Mouse (Mus musculus) kidney, embryonic 14.5 days (tissue): ENCODE data around the gene Wnt5b. TPM values are rescaled to one million over a fixed set of nuclear protein-coding genes. Genes with fewer than 3 reads are reported as not detected.

Experiments used
- ATAC-seq: fragments of 200-750 bp; cut with Nextera tagmentation; 2 replicates; pipeline ENCODE4 v1.8.0; 2017; ENCODE audit warnings: moderate number of reproducible peaks, mild to moderate bottlenecking, moderate TSS enrichment, moderate library complexity; ENCODE audit not compliant: low FRiP score, low TSS enrichment
- H3K27ac ChIP-seq: fragments of 300-500 bp; sonication (generic); 2 replicates; pipeline ENCODE4 v1.5.1; 2014; ENCODE audit warnings: low read depth, mild to moderate bottlenecking, low read length, moderate library complexity, mixed read lengths
- H3K27me3 ChIP-seq: fragments of 300-500 bp; sonication (generic); 2 replicates; pipeline ENCODE4 v1.6.1; 2014; ENCODE audit warnings: mild to moderate bottlenecking, low read length; ENCODE audit not compliant: control insufficient read depth, insufficient read depth
- H3K36me3 ChIP-seq: fragments of 300-500 bp; sonication (generic); 2 replicates; pipeline ENCODE4 v1.6.1; 2014; ENCODE audit warnings: low read length, mixed read lengths; ENCODE audit not compliant: control insufficient read depth, insufficient read depth
- H3K4me1 ChIP-seq: fragments of 300-500 bp; sonication (generic); 2 replicates; pipeline ENCODE4 v1.6.1; 2014; ENCODE audit warnings: low read length, mixed read lengths; ENCODE audit not compliant: control insufficient read depth, insufficient read depth
- H3K4me2 ChIP-seq: fragments of 300-500 bp; sonication (generic); replicated peaks from 2 replicates; pipeline ENCODE4 v1.6.1; 2014; ENCODE audit warnings: low read depth, mild to moderate bottlenecking, low read length
- H3K4me3 ChIP-seq: fragments of 300-500 bp; sonication (generic); 2 replicates; pipeline ENCODE4 v1.5.1; 2014; ENCODE audit warnings: mild to moderate bottlenecking, low read length
- H3K9ac ChIP-seq: fragments of 300-500 bp; sonication (generic); 2 replicates; pipeline ENCODE4 v1.6.1; 2014; ENCODE audit warnings: low read depth, mild to moderate bottlenecking, low read length, moderate library complexity
- H3K9me3 ChIP-seq: fragments of 300-500 bp; sonication (generic); 2 replicates; pipeline ENCODE4 v1.6.1; 2016; ENCODE audit warnings: low read length; ENCODE audit not compliant: control insufficient read depth
- WGBS: fragments of 180-500 bp; shearing (Covaris S2); extraction: QIAGEN DNeasy Blood & Tissue Kit; methylation state at CpG from one replicate; pipeline ENCODE4 v1.1.7; 2014; 5-methylcytosine and 5-hydroxymethylcytosine counted together
- polyA plus RNA-seq: library from polyadenylated mRNA; unstranded; fragments of >200 nt; fragmentation: Nextera tagmentation; extraction: Ambion mirVana; gene quantifications from 2 replicates; pipeline ENCODE4 v1.2.1, GENCODE M21; 2014

Wnt5b gene
- polyA plus RNA-seq, 1 experiment from 2014 or later, result 10.9 TPM

DNA sequence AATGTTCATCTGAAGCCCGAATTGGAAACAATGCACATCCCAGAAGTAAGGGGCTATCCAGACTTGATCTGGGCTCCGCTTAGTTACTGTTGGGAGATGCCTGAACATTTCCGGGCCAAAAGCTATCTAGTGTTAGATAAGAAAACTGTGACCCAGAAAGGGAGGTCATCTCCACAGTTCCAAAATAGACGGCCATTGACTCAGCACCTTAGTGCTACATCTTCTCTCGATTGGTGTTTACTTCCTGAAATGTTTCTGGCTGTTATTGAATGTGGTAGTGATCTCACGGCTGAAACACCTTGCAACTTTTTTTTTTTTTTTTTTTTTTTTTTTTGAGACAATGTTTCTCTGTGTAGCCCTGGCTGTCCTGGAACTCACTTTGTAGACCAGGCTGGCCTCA lies 68.2 kb downstream of the Wnt5b start:
- H3K9ac ChIP-seq, result no peak overlapping the region
- H3K36me3 ChIP-seq, result peaks cover 8% of the 10 kb centered on the region; the same call in 1 of the 2 replicates
- no peaks in the 10 kb centered on the region for H3K9me3 ChIP-seq
- H3K27me3 ChIP-seq, result no peaks in the 10 kb centered on the region
- no peak overlapping the region for H3K27ac ChIP-seq
- no peak overlapping the region for H3K4me2 ChIP-seq
- H3K4me1 ChIP-seq, result peaks cover 14% of the 10 kb centered on the region
- WGBS, result 86% methylated on average over 6 of the region's 6 CpGs
- H3K4me3 ChIP-seq, result no peak overlapping the region
- ATAC-seq, result no peak

DNA sequence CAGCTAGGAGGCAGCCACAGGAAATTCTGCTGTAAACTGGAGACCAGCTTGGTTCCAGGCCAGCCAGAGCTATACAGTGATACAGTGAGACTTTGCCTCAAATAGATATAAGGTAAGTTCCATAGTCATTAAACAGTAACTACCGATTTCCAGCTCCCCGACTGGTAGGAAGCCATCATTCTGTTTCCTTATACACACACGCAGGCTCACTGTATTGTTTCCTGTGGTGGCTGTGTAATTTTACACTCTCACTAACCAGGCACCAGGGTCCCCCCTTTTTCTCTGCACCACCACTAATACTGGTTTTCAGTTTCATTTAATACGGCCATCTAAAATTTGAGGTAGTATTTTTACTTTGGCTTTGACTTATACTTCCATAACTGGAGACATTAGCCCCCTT lies 70.2 kb downstream of the Wnt5b start:
- no peak overlapping the region for H3K4me3 ChIP-seq
- H3K9me3 ChIP-seq, result no peaks in the 10 kb centered on the region
- no peak overlapping the region for H3K9ac ChIP-seq
- H3K4me1 ChIP-seq, result peaks cover 14% of the 10 kb centered on the region
- H3K4me2 ChIP-seq, result no peak overlapping the region
- no peaks in the 10 kb centered on the region for H3K27me3 ChIP-seq
- H3K36me3 ChIP-seq, result no peaks in the 10 kb centered on the region
- no peak overlapping the region for H3K27ac ChIP-seq
- WGBS, result 75% methylated on average over 4 of the region's 4 CpGs
- no peak for ATAC-seq

DNA sequence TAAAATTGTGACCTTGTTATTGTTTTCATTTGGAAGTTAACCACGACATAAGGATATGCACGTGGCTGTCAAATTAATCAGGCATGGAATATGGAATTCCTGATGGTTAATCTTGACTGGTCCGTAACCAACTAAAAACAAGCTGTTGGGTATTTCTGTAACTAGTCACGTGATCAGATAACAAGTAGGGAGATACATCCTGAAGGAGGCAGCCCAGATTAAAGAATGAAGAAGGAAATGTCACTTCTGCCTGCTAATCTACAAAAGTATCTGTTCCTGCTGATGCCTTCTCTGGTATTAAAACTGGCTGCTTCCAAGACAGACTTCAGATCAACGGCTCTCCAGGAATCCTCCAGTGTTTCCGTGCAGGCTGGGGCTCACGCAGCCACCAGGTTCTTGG lies 70.7 kb downstream of the Wnt5b start:
- Histone ChIP-seq H3K36me3 (no peaks in the 10 kb centered on the region), H3K4me2 (no peak overlapping the region), H3K9me3 (no peaks in the 10 kb centered on the region), H3K4me3 (no peak overlapping the region), H3K4me1 (peaks cover 10% of the 10 kb centered on the region), H3K27me3 (no peaks in the 10 kb centered on the region), H3K27ac (no peak overlapping the region), H3K9ac (no peak overlapping the region)
- WGBS, result 85% methylated on average over 7 of the region's 7 CpGs
- ATAC-seq, result no peak

DNA sequence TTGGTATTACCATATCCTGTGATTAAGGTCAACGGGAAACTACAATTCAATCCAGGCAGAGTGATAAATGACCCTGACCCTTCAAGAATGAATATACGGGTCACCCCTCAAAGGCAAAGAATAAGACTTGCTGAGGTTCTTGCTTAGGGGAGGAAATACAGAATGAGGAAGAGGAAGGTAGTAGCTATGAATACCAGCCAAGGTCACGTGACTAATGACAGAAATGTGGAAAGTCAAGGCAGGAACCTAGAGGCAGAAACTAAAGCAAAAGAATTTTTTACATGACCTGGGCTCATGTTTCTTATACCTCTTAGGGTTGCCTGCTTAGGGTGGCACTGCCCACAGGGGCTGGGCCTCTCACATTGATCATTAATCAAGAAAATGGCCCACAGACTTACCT lies 71.4 kb downstream of the Wnt5b start:
- no peak overlapping the region for H3K4me2 ChIP-seq
- H3K36me3 ChIP-seq, result no peaks in the 10 kb centered on the region
- 61% methylated on average over 3 of the region's 3 CpGs for WGBS
- no peak overlapping the region for H3K9ac ChIP-seq
- no peak overlapping the region for H3K4me3 ChIP-seq
- H3K27ac ChIP-seq, result no peak overlapping the region
- no peak for ATAC-seq
- H3K4me1 ChIP-seq, result peaks cover 3% of the 10 kb centered on the region
- H3K9me3 ChIP-seq, result no peaks in the 10 kb centered on the region
- H3K27me3 ChIP-seq, result no peaks in the 10 kb centered on the region

DNA sequence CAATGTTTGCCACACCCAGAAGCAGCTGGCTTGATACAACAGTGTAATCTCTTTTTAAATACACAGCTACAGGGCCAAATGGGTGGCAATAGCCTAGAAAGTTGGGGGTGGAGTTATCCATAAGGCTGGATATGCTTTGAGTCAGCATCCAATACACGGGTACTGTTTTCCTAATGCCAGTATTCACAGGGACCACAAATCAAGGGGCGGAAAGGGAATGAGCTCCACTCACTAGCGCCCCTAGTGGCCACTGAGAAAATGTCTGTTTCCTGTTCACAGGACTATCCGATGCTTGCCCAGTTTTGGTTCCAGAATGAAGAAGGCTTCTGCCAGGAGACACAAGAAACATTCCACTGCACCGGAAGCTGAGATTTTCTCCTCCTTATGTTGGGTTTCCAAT lies 72.0 kb downstream of the Wnt5b start:
- no peaks in the 10 kb centered on the region for H3K9me3 ChIP-seq
- no peak overlapping the region for H3K27ac ChIP-seq
- H3K4me3 ChIP-seq, result no peak overlapping the region
- H3K4me1 ChIP-seq, result no peaks in the 10 kb centered on the region
- no peaks in the 10 kb centered on the region for H3K27me3 ChIP-seq
- no peak overlapping the region for H3K4me2 ChIP-seq
- ATAC-seq, result 0 out of 2 replicates have a peak, but pooled peaks have one; percentile 18
- no peak overlapping the region for H3K9ac ChIP-seq
- H3K36me3 ChIP-seq, result no peaks in the 10 kb centered on the region
- WGBS, result 39% methylated on average over 5 of the region's 5 CpGs

DNA sequence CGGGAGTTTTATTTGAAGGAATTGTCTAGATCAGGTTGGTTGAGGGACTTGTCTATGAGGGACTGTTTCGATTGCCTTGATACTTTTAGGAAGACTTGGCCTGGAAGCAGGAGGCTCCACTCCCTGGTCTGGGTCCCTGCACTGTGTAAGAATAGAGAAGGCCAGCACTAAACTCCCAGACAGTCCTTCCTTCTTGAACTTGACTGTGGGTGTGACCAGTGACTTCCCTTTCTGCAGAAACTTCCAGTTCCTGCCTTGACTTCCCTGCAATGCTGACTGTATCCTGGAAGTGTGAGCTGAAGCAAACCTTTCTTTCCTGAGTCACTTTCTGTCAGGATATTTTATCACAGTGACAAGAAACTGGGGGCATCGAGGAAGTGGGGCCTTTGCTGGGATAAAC lies 73.4 kb downstream of the Wnt5b start:
- no peak for ATAC-seq
- Histone ChIP-seq H3K4me3 (no peak overlapping the region), H3K36me3 (no peaks in the 10 kb centered on the region), H3K9ac (no peak overlapping the region), H3K4me1 (0 out of 2 replicates have a peak, but pooled peaks cover 2% of the 10 kb centered on the region), H3K27me3 (no peaks in the 10 kb centered on the region), H3K9me3 (no peaks in the 10 kb centered on the region), H3K4me2 (no peak overlapping the region), H3K27ac (no peak overlapping the region)
- WGBS, result 79% methylated on average over 3 of the region's 3 CpGs

DNA sequence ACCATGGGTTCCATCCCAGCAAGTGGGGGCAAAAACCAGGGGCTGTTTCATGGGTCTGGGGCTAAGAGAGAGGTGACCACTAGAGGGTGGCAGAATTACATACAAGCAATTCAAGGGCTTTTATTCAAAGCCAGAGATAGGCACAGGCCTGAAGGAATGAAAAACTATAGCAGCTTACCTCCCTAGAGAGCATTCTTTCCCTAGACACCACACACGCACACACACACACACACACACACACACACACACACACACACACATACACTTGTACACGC lies 76.4 kb downstream of the Wnt5b start:
- Histone ChIP-seq H3K9ac (no peak overlapping the region), H3K4me1 (0 out of 2 replicates have a peak, but pooled peaks cover 2% of the 10 kb centered on the region), H3K4me3 (no peak overlapping the region), H3K4me2 (no peak overlapping the region), H3K36me3 (no peaks in the 10 kb centered on the region), H3K27me3 (no peaks in the 10 kb centered on the region), H3K27ac (no peak overlapping the region), H3K9me3 (no peaks in the 10 kb centered on the region; the same call in 1 of the 2 replicates)
- WGBS, result 75% methylated on average over 2 of the region's 2 CpGs
- no peak for ATAC-seq

DNA sequence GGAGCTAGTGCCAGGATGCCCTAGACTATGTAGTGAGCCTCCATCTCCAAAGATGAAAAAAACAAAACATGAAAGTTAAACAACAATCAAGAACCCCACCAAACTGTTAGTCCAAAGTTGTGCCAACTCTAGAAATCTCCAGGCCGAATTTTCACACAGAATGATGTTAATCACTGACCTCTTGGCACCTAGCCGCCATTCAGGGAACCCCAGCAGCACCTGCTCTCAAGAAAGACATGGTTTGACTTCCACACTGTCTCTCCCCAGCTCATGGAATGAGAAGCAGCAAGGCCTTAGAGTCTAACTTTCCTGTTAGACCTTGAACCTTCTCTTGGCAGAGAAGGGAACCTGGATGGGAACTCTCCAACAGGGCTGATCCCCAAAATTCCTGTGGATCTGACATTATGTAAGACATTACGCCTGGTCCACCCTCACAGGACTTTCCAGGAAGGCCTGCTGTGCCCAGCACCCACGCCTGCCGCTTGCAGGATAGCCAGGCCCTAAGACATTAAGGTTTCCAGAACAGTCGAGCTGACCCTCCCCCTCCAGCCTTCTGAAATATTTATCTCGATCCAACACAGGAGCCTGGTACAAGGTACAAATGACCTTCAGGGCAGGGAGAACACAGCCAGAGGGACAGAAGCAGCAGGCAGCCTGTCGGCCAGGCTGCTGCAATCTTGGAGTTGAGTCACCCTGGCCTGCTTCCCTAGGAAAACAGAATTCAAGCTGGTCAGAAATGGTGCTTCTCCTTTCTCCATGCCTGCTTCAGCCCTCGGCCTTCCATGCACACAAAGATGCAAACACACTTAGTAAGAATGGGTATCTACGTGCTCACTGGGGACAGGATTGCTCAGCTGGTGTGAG lies 77.0 kb downstream of the Wnt5b start:
- 68% methylated on average over 10 of the region's 10 CpGs for WGBS
- no peak for ATAC-seq
- no peak overlapping the region for H3K9ac ChIP-seq
- 0 out of 2 replicates have a peak, but pooled peaks cover 2% of the 10 kb centered on the region for H3K4me1 ChIP-seq
- no peaks in the 10 kb centered on the region; the same call in 1 of the 2 replicates for H3K9me3 ChIP-seq
- no peaks in the 10 kb centered on the region for H3K27me3 ChIP-seq
- H3K4me2 ChIP-seq, result no peak overlapping the region
- no peaks in the 10 kb centered on the region for H3K36me3 ChIP-seq
- H3K27ac ChIP-seq, result no peak overlapping the region
- H3K4me3 ChIP-seq, result no peak overlapping the region

DNA sequence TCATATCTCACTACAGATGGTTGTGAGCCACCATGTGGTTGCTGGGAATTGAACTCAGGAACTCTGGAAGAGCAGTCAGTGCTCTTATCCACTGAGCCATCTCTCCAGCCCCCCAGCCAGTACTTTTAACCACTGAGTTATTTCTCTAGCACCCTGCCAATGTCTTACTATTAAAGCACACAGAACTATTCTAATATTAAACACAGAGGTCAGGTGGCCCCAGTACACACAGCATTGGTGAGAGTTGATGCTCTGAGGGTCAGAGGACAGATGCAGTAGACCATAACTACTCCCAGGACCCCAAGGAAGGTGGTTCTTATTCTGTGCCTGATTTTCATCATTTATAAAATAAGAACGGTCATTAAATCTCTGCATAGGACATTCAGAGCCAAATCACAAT lies 78.0 kb downstream of the Wnt5b start:
- Histone ChIP-seq H3K36me3 (no peaks in the 10 kb centered on the region), H3K27ac (no peak overlapping the region), H3K4me2 (no peak overlapping the region), H3K9ac (no peak overlapping the region), H3K27me3 (no peaks in the 10 kb centered on the region), H3K4me1 (0 out of 2 replicates have a peak, but pooled peaks cover 2% of the 10 kb centered on the region), H3K9me3 (no peaks in the 10 kb centered on the region; the same call in 1 of the 2 replicates), H3K4me3 (no peak overlapping the region)
- WGBS, result 79% methylated on average over 1 of the region's 1 CpGs
- ATAC-seq, result no peak
